Mouse (Mus musculus) adipocyte (in vitro differentiated cells): Measurements from ENCODE around the gene Hfe.

Source experiments
- DNase-seq: peaks from one replicate; pipeline ENCODE4 v3.0.0-alpha.2; 2016; ENCODE audit warnings: low spot score

The Hfe gene

GRCm38 (mm10) chr13:23710374-23711089 lies at the start of gene Hfe:
Gene Hfe, minus strand, starts transcription at chr13:23710854.
- DNase-seq: no peak

- no peak for DNase-seq
Measured at GRCm38 (mm10) chr13:23759916-23760239, 49.2 kb upstream of the Hfe start.

GRCm38 (mm10) chr13:23759251-23759771 lies 48.7 kb upstream of the Hfe start:
- no peak for DNase-seq

GRCm38 (mm10) chr13:23757921-23758320 lies 47.3 kb upstream of the Hfe start:
- DNase-seq: no peak

GRCm38 (mm10) chr13:23757211-23757773 lies 46.6 kb upstream of the Hfe start:
- DNase-seq: no peak

GRCm38 (mm10) chr13:23756790-23757189 lies 46.1 kb upstream of the Hfe start, which contains the start of gene Hist1h4b:
Gene Hist1h4b, plus strand, starts transcription at chr13:23757013.
- peak; percentile 93 for DNase-seq

- no peak for DNase-seq
Measured at GRCm38 (mm10) chr13:23755000-23755399, 44.3 kb upstream of the Hfe start.

- no peak for DNase-seq
Measured at GRCm38 (mm10) chr13:23753314-23754078, 42.8 kb upstream of the Hfe start.

- no peak for DNase-seq
Measured at GRCm38 (mm10) chr13:23752742-23753172, 42.1 kb upstream of the Hfe start.

- DNase-seq: peak; percentile 93
Measured at GRCm38 (mm10) chr13:23752067-23752741, 41.5 kb upstream of the Hfe start, which contains the start of gene Hist1h3b. Gene Hist1h3b, plus strand, starts transcription at chr13:23752267.

- DNase-seq: no peak
Measured at GRCm38 (mm10) chr13:23751478-23751956, 40.9 kb upstream of the Hfe start.

GRCm38 (mm10) chr13:23750839-23751477 lies 40.3 kb upstream of the Hfe start, which contains the start of gene Hist1h2ab:
Gene Hist1h2ab, plus strand, starts transcription at chr13:23751126.
- DNase-seq: peak; percentile 69

GRCm38 (mm10) chr13:23749563-23750121 lies 39.0 kb upstream of the Hfe start:
- DNase-seq: no peak

GRCm38 (mm10) chr13:23747892-23748288 lies 37.2 kb upstream of the Hfe start:
- DNase-seq: no peak

GRCm38 (mm10) chr13:23747081-23747891 lies 36.6 kb upstream of the Hfe start:
- no peak for DNase-seq

- peak; percentile 90 for DNase-seq
Measured at GRCm38 (mm10) chr13:23746201-23747080, 35.8 kb upstream of the Hfe start, which contains the start of gene Hist1h2bb. Gene Hist1h2bb, plus strand, starts transcription at chr13:23746734.

GRCm38 (mm10) chr13:23745381-23746161 lies 34.9 kb upstream of the Hfe start, which contains the start of gene Hist1h3c:
Gene Hist1h3c, minus strand, starts transcription at chr13:23745602.
- peak; percentile 93 for DNase-seq
